Mouse (Mus musculus) urinary bladder, adult 2 months (tissue): ENCODE data around the gene Selenoh. TPM values are rescaled to one million over a fixed set of nuclear protein-coding genes. Genes with fewer than 3 reads are reported as not detected.
A peak's percentile ranks its signal among the peaks of the same experiment; 100 is the strongest.

Experiments used
- DNase-seq: peaks from one replicate; pipeline ENCODE4 v3.0.0; 2022; ENCODE audit warnings: low spot score
- polyA plus RNA-seq: library from polyadenylated mRNA; depleted of rRNA; stranded (reverse); fragments of >200 nt; gene quantifications from 2 replicates; pipeline ENCODE4 v1.2.3, GENCODE M21; 2012; rRNA removed

Selenoh gene
- polyA plus RNA-seq = 46.1 and 59.1 TPM in 2 replicates

GRCm38 (mm10) chr2:84670569-84670933, at the start of gene Selenoh:
Gene Selenoh (minus strand): TSS chr2:84670770.
- DNase-seq = peak; percentile 52

- no peak for DNase-seq
These were observed 46.8 kb upstream of the Selenoh start for GRCm38 (mm10) chr2:84717357-84717756.

DNA sequence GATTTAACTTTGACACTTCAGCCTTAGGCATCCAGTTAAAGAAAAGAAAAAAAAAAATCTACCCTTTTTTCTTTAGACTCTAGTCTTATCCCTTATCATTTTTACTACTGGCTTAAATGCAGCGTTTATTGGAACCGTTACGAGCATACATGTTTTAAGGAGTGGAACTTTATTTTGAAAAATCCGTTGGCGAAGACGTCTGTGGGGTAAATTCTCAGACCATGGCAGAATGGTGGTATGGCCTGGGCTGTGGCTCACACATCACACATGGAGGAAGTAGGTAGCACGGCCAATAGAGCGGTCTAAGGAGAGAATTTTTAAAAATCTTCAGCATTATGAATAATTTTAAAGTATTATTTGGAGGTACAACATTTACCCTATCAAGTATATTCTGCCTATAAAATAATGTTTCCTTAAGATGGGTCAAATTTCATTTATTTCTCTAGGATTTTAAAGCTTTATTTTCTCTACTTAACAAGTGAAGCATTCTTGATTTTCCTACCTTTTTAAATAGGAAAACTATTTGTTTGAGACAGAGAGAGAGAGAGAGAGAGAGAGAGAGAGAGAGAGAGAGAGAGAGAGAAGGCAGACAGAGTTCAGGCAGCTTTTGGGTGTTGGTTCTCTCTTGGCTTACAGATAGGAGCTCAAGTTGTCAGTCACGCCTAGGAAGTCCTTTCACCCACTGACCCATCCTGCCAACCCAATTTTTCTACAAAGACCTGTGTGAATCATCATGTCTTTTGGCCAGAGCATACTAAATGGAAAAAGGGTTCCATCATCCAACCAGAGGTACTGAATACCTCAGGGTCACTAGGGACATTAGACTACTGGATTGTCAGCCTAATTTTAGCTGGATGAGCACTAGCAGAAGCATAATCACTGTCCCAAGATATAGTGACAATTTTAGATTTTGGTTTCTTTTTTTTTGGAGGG, 46.1 kb upstream of the Selenoh start:
- DNase-seq = no peak

GRCm38 (mm10) chr2:84715562-84716361, 45.2 kb upstream of the Selenoh start:
- DNase-seq = peak; percentile 63

DNA sequence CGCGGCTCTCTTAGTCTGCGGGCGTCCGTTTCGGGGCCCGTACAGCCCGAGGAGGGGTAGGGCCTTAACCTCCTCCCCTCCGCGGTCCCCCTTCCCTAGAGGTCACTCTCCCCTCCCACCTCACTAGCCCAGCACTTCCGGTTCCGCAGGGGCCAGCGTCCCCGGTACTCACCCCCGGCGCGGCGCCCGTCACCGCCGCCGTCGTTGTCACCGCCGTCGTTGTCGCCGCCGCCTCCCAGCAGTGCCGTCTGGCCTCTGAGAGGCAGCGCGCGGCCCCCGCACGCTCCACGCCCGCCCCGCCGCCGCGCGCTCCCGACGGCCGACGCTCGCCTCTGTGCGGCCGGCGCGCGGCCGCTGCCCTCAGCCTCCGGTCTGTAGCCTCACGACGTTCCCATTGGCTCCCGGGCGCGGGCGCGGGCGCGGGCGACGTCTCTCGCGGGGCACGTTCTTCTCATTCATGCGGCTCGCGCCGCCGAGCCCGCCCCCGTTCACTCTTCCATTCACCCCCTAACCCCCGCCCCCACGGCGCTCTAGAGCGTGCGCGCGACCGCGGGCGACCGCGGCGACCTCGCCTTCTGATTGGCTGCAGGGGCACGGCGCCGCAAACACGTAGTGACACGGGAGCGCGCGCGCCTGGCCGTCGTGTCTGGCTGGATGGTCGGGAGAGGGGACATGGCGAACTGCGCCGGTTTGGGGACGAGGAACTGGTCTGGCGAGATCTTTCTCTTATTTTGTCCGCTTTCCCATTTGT, 44.4 kb upstream of the Selenoh start, which contains the start of gene Zdhhc5:
Gene Zdhhc5, minus strand, starts transcription at position 370 of the 751 bp plus-strand sequence.
- DNase-seq = peak; percentile 98

GRCm38 (mm10) chr2:84714422-84714810, 43.8 kb upstream of the Selenoh start:
- no peak for DNase-seq

DNA sequence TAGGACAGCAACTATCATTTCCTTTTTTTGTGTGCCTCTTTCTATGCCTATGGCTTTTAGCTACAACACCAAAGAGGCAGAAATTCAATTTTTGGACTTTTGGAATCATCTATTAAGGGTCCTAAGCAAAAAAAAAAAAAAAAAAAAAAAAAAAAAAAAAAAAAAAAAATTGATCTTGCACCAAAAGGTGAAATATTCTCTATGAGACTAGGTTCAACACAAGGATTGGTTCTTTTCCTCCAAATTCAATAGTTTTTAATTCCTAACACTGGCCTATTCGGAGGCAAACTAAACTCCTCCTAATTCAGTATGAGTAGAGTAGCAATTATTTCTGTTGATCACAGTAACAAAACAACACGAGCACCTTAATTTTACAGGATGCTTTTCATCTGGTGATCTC, 41.3 kb upstream of the Selenoh start:
- no peak for DNase-seq

DNA sequence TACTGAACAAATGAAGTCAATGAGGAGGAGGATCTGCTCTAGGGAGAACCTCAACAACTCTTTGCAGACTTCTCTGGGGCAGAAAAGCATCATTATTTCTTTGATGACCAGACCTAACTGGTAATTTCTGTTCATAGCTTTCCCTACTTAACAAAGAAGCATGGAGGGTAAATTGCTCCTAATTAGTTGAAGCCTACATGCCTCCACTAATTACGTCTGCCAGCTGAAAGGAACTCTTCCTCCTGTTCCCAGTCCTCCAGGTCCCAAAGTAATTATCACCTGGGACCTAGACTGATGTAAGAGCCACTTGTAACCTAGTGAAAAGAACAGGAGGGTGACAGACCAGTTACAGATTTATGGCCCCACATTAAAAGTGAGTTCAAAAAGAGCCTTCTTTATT, 37.0 kb upstream of the Selenoh start:
- no peak for DNase-seq

GRCm38 (mm10) chr2:84705295-84705694, 34.7 kb upstream of the Selenoh start:
- DNase-seq = no peak

GRCm38 (mm10) chr2:84704329-84704728, 33.8 kb upstream of the Selenoh start:
- DNase-seq = no peak

DNA sequence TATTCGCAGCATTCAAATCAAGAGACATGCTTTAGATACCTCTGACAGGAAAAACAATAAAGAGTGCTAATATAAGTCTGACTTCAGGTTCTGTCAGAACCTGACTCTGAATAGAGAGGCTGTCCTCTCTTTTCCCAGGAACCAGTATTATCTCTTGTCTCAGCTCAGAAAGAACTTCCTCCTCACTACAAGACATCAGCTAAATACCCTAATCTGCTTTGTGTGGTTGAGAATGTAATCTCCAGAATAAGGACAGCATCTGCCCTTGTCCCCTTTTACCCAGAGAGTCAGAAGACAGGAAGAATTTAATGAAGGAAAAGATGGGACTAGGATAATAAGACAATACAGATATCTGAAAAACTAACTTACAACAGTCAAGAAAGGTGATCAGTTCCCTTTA, 32.9 kb upstream of the Selenoh start:
- DNase-seq = no peak

DNA sequence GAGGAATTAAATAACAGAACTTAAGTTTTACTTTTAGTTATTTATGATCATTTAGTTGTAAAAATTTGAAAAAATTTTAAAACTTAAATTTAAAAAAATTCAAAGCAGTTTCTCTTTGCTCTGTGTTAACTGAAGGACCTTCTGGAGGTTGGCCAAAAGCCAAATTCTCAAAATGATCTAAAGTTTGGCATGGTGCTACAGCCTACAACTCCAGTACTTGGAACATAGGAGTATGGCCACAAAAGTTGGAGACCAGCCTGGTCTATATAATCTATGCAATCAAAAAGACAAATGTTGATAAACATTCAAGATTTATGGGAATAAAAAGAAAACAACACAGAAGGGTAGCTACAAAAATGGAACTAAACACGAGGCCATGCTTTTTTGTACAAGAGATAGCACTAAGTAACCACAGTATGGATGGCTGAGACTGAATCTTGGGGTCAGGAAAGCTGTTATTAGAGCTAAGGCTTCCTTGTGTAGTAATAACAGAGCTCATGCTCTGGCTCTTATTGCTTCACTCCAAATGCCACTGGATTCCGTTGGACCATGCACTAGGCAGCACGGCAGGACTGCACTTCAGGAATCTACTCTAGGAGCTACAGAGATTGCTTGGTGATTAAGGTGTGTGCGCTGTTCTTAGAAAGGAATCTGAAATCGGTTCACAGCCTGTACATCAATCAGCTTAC, 24.6 kb upstream of the Selenoh start:
- DNase-seq = no peak

DNA sequence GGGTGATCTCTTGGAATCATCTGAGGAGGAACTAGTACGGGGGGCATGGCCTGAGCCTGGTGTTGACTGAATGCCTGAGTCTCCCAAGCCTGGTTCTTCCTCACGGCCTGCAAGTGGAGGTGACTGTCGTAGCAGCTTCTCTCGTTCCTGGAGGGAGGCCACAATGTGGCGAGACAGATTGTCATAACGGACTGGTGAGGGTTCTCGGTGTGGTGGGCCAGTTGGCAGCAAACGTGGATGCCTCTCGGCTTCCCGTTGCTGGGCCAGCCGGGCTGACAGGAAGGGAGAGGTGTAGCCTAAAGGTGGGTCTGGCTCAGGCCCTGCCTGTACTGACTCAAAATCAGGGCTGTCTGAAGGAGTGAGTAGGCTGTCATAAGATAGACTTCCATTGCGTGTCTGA, 19.5 kb upstream of the Selenoh start:
- no peak for DNase-seq

GRCm38 (mm10) chr2:84688080-84688844, 17.7 kb upstream of the Selenoh start:
- no peak for DNase-seq

- no peak for DNase-seq
These were observed 12.1 kb upstream of the Selenoh start for GRCm38 (mm10) chr2:84682605-84683183.

DNA sequence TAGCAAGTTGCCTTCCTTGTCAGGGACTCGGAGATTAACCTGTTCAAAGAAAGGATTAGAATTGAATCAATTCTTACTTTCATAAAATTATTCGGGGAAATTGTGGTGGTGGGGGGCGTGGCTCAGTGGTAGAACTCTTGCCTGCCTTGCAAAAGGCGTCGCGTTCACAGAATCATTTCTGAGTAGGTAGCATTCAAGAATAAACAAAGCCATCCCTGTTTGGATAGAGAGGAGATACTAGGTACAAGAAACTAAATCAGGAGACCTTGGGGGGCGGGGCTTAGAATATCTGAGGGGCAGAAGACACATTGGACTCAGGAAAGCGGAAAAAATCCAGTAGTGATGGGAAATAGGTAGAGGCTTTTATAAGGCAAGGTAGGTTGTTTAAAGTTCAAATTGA, 8.4 kb upstream of the Selenoh start, which contains the start of gene Tmx2:
Gene Tmx2, minus strand, starts transcription at position 125 of the 400 bp plus-strand sequence.
- no peak for DNase-seq

GRCm38 (mm10) chr2:84677968-84678880, 7.7 kb upstream of the Selenoh start, which contains the start of the genes Gm28635 and Med19:
Gene Gm28635 (minus strand): TSS chr2:84678041.
Gene Med19 (plus strand): TSS chr2:84678402.
- DNase-seq = peak; percentile 55

DNA sequence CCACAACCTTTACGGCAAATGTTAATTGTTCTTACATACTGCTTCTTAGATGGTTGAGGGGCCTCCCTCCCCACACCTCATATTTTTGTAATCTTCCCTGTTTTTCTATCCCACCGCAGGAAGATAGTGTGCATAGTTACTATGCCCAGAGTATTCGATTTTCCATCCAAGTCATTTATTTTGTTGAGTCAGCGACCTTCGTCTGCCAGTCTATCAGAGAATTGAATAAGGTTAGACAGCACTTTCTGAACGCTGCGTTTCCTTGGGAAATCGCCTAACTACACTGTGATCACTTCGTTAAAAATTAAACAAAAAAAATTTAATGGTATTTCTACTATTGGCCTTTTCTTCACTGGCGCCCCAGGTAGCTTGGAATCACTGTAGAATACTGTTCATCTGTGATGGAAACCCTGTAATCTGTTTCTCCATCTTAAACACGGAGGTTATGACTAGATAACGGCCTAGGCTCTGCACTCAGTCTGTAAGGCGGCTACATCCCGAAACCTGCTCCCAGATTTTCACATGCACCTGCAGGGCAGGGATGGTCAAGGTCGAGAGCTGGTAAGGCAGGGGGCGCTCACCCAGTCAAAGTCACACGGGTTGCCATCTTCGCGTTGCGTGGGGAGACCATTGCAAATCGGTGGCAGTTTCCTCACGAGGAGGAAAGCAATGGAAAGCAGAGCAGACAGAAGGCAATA, 6.8 kb upstream of the Selenoh start:
- DNase-seq = no peak
